Mouse (Mus musculus) CD4-positive helper T cell, adult 2 months (primary cell): ENCODE measurements at regions not wholly inside any gene's neighbourhood (a gene's known extent, or its start where the extent isn't known, plus 50 kb on each side); places are given as distances from the start of the nearest gene placed in this dataset.
A peak's percentile ranks its signal among the peaks of the same experiment; 100 is the strongest.

Source experiments
- DNase-seq: peaks from one replicate; pipeline ENCODE4 v3.0.0-alpha.2; 2012; ENCODE audit warnings: low read depth, missing footprints, low spot score

- DNase-seq: no peak
Measured at GRCm38 (mm10) chr14:60439106-60439505, 66.0 kb downstream of the Amer2 start.

- DNase-seq: no peak
Measured at GRCm38 (mm10) chr14:60443821-60444551, 70.9 kb downstream of the Amer2 start.

- DNase-seq: no peak
Measured at GRCm38 (mm10) chr14:60444552-60444937, 71.5 kb downstream of the Amer2 start.

- no peak for DNase-seq
Measured at GRCm38 (mm10) chr14:60446037-60446436, 73.0 kb downstream of the Amer2 start.

- DNase-seq: no peak
Measured at GRCm38 (mm10) chr14:60451216-60451615, 78.2 kb downstream of the Amer2 start.

- DNase-seq: no peak
Measured at GRCm38 (mm10) chr14:60451684-60452083, 78.6 kb downstream of the Amer2 start.

- no peak for DNase-seq
Measured at GRCm38 (mm10) chr14:60456767-60457166, 83.7 kb downstream of the Amer2 start.

GRCm38 (mm10) chr14:60484996-60485888, 112.2 kb downstream of the Amer2 start:
- DNase-seq: peak; percentile 10

- no peak for DNase-seq
Measured at GRCm38 (mm10) chr14:60485889-60486274, 112.8 kb downstream of the Amer2 start.

GRCm38 (mm10) chr14:60486278-60486935, 113.3 kb downstream of the Amer2 start:
- no peak for DNase-seq

- no peak for DNase-seq
Measured at GRCm38 (mm10) chr14:60489111-60489510, 116.1 kb downstream of the Amer2 start.

GRCm38 (mm10) chr14:60490886-60491285, 117.8 kb downstream of the Amer2 start:
- no peak for DNase-seq

GRCm38 (mm10) chr14:60495441-60495840, 122.4 kb downstream of the Amer2 start:
- no peak for DNase-seq

GRCm38 (mm10) chr14:60502552-60502951, 129.5 kb downstream of the Amer2 start:
- DNase-seq: no peak

GRCm38 (mm10) chr14:60505066-60505465, 128.7 kb upstream of the Spata13 start:
- no peak for DNase-seq

- no peak for DNase-seq
Measured at GRCm38 (mm10) chr14:60506296-60506695, 127.5 kb upstream of the Spata13 start.

GRCm38 (mm10) chr14:60513560-60513959, 120.2 kb upstream of the Spata13 start:
- peak; percentile 34 for DNase-seq

GRCm38 (mm10) chr14:60515094-60515786, 118.6 kb upstream of the Spata13 start:
- no peak for DNase-seq

GRCm38 (mm10) chr14:60517891-60518290, 115.9 kb upstream of the Spata13 start:
- DNase-seq: no peak

GRCm38 (mm10) chr14:60523010-60523409, 110.8 kb upstream of the Spata13 start:
- no peak for DNase-seq

GRCm38 (mm10) chr14:60524869-60525268, 108.9 kb upstream of the Spata13 start:
- DNase-seq: peak; percentile 46
